Mouse (Mus musculus) myocyte (in vitro differentiated cells): ENCODE results near the gene Frs2. TPM values are rescaled to one million over a fixed set of nuclear protein-coding genes. Genes with fewer than 3 reads are reported as not detected.
A peak's percentile ranks its signal among the peaks of the same experiment; 100 is the strongest.

Experiments used
- H3K27me3 ChIP-seq: one replicate; pipeline ENCODE4 v1.6.1; 2011; ENCODE audit not compliant: control insufficient read depth, insufficient read depth, insufficient read length
- H3K36me3 ChIP-seq: one replicate; pipeline ENCODE4 v1.6.1; 2011; ENCODE audit not compliant: control insufficient read depth, insufficient read depth
- H3K4me2 ChIP-seq: one replicate; pipeline ENCODE4 v1.6.1; 2011; ENCODE audit warnings: low read depth, control low read depth
- H3K4me3 ChIP-seq: one replicate; pipeline ENCODE4 v1.5.1; 2011; ENCODE audit warnings: mild to moderate bottlenecking, control low read depth, moderate library complexity
- H3K79me2 ChIP-seq: one replicate; pipeline ENCODE4 v1.6.1; 2011; ENCODE audit not compliant: control insufficient read depth, insufficient read depth
- H3ac ChIP-seq: one replicate; pipeline ENCODE4 v1.6.1; 2011; ENCODE audit not compliant: control insufficient read depth, insufficient read length
- CEBPB ChIP-seq: IDR thresholded peaks from 2 replicates; pipeline ENCODE4 v1.6.1; 2011; ENCODE audit warnings: mild to moderate bottlenecking, moderate library complexity; ENCODE audit not compliant: poor library complexity, insufficient read depth, severe bottlenecking
- E2F4 ChIP-seq: IDR thresholded peaks from one replicate; pipeline ENCODE4 v1.6.1; 2011; ENCODE audit warnings: mild to moderate bottlenecking, control low read depth, moderate library complexity; ENCODE audit not compliant: insufficient read depth
- MAX ChIP-seq: IDR thresholded peaks from one replicate; pipeline ENCODE4 v1.6.1; 2011; ENCODE audit warnings: low read depth, mild to moderate bottlenecking, control low read depth
- MYOD1 ChIP-seq, 3 experiments: IDR thresholded peaks; one replicate each; pipeline ENCODE4 v1.6.1; 2011; ENCODE audit warnings: control low read depth in 2 of 3, low read depth in 2 of 3, mild to moderate bottlenecking in 2 of 3, moderate library complexity in 1 of 3; ENCODE audit not compliant: insufficient read length in 2 of 3, control insufficient read depth in 1 of 3
- MYOG ChIP-seq, 3 experiments: IDR thresholded peaks; one replicate each; pipeline ENCODE4 v1.6.1; 2011; ENCODE audit warnings: control low read depth in 2 of 3, low read depth in 2 of 3, mild to moderate bottlenecking in 2 of 3; ENCODE audit not compliant: insufficient read length in 2 of 3, control insufficient read depth in 1 of 3, insufficient read depth in 1 of 3
- POLR2A ChIP-seq: IDR thresholded peaks from one replicate; pipeline ENCODE4 v1.6.1; 2011; ENCODE audit warnings: low read depth, mild to moderate bottlenecking, control low read depth, moderate library complexity; ENCODE audit not compliant: insufficient read length
- POLR2AphosphoS2 ChIP-seq: IDR thresholded peaks from one replicate; pipeline ENCODE4 v1.6.1; 2011; ENCODE audit warnings: low read depth, control low read depth; ENCODE audit not compliant: insufficient read length
- REST ChIP-seq: IDR thresholded peaks from one replicate; pipeline ENCODE4 v1.6.1; 2011; ENCODE audit warnings: mild to moderate bottlenecking, control low read depth, moderate library complexity; ENCODE audit not compliant: insufficient read depth, insufficient read length
- SRF ChIP-seq: IDR thresholded peaks from one replicate; pipeline ENCODE4 v1.6.1; 2011; ENCODE audit warnings: low read depth; ENCODE audit not compliant: control insufficient read depth, insufficient read length
- TCF12 ChIP-seq: IDR thresholded peaks from one replicate; pipeline ENCODE4 v1.6.1; 2011; ENCODE audit warnings: mild to moderate bottlenecking, control low read depth; ENCODE audit not compliant: poor library complexity, insufficient read depth, severe bottlenecking
- TCF3 ChIP-seq: IDR thresholded peaks from one replicate; pipeline ENCODE4 v1.6.1; 2011; ENCODE audit warnings: low read depth, control low read depth; ENCODE audit not compliant: insufficient read length
- USF1 ChIP-seq: IDR thresholded peaks from one replicate; pipeline ENCODE4 v1.6.1; 2011; ENCODE audit warnings: low read depth, mild to moderate bottlenecking, control low read depth, moderate library complexity
- polyA plus RNA-seq: library from polyadenylated mRNA; unstranded; fragments of >200 nt; fragmentation: generic; extraction: Trizol; gene quantifications from one replicate; pipeline ENCODE4 v1.2.1, GENCODE M21; 2012; ENCODE audit warnings: missing spikeins

The Frs2 gene
- polyA plus RNA-seq, 1 experiment: 6.6 TPM

DNA sequence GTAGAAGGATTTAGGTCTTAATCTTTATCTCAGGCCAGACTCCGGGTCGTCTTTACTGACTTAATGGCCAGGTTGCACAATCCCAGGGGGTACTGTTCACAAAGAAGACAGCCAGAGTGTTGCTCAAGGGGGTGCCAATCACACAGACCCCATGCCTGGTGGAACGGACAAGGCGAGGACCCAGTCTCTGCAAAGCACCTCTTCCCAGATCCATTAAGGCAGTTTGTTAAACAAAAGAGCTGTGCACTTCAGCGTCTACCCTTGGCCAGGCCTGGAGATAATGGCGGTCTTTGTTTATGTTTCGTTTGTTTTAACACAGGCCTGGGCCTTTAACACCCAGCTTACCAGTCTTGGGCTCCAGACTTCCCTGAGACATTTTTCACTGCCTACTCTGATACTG is 3.9 kb upstream of the Frs2 start:
- no peaks in the 10 kb centered on the region for H3K36me3 ChIP-seq
- peaks cover 8% of the 10 kb centered on the region for H3K79me2 ChIP-seq
- H3ac ChIP-seq: no peak overlapping the region
- no peaks in the 10 kb centered on the region for H3K27me3 ChIP-seq
- no peak overlapping the region for H3K4me2 ChIP-seq
- TF ChIP-seq CEBPB (peak; percentile 41; the same call in 1 of the 2 replicates), TCF3 (no peak)
- H3K4me3 ChIP-seq: no peak overlapping the region

DNA sequence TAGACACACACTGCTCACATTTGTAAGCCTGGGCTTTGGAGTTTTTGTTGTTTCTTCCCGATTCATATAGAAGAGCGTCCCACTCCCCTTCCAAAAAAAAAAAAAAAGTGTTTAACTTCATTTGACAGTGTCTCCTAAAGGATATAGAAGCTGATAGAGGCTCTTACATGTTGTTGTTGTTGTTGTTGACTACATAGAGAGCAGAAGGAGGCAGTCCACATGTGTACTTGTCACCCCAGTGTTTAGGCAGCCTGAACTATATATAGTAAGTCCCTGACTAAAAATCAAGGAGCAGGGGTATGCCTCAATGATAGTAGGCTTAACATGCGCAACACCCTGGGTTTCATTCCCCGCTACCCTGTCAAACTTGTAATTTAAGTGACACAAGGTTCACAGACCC is 3.3 kb upstream of the Frs2 start:
- H3K27me3 ChIP-seq: no peaks in the 10 kb centered on the region
- no peak overlapping the region for H3ac ChIP-seq
- TF ChIP-seq E2F4: no peak
- H3K36me3 ChIP-seq: no peaks in the 10 kb centered on the region
- peaks cover 14% of the 10 kb centered on the region for H3K79me2 ChIP-seq
- peak overlapping the region; percentile 85 for H3K4me2 ChIP-seq
- H3K4me3 ChIP-seq: peak overlapping the region; percentile 57

DNA sequence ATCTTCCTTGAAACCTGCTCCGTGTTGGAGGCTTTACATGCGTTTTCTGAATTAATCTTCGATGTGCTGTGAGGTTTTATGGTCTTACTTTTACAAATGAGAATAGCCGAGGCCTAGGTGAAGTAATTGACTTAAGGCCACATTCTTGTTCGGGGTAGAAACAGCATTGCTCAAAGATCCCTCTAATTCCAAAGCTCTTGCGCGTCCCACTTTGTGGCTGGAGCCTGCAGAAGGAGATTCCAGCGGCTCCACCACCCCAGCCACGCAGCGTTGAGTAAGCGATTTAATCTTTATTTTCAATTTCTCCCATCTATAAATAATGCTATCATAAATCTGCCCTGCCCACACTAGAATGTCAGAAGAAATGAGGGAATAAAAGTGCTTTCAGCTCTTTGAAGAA is 2.9 kb upstream of the Frs2 start:
- Histone ChIP-seq H3K79me2 (peaks cover 18% of the 10 kb centered on the region), H3ac (no peak overlapping the region), H3K36me3 (no peaks in the 10 kb centered on the region), H3K4me2 (peak overlapping the region; percentile 85), H3K4me3 (peak overlapping the region; percentile 57), H3K27me3 (no peaks in the 10 kb centered on the region)
- TF ChIP-seq TCF3 (no peak), SRF (no peak), CEBPB (peak; percentile 72), TCF12 (no peak), POLR2AphosphoS2 (no peak)

DNA sequence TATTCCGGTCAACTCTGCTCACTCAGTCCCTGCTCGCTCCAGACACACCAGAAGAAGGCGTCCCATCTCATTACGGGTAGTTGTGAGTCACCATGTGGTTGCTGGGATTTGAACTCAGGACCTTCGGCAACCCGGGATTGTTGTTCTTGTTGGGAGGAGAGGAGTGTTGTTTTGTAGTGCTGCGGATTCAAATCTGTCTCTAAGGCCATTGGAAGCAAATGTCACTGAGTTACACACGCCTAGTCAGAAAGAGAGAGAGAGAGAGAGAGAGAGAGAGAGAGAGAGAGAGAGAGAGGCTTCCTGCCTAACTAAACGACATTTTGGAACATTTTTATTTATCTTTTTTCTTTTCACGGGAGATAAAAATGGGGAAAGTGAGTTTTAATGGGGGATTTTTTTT is 2.4 kb upstream of the Frs2 start:
- Histone ChIP-seq H3ac (no peak overlapping the region), H3K79me2 (peaks cover 23% of the 10 kb centered on the region), H3K27me3 (no peaks in the 10 kb centered on the region), H3K4me3 (peak overlapping the region; percentile 57), H3K36me3 (no peaks in the 10 kb centered on the region), H3K4me2 (peak overlapping the region; percentile 85)
- TF ChIP-seq MAX (no peak), USF1 (no peak), MYOD1 (IDR thresholded peaks at IDR 0.05; ENCODE audit: control insufficient read depth in 1 of 3, insufficient read length in 2 of 3, low read depth in 2 of 3) (no peak), TCF12 (no peak), E2F4 (no peak), CEBPB (no peak), POLR2A (no peak), MYOG (IDR thresholded peaks at IDR 0.05; ENCODE audit: control insufficient read depth in 1 of 3, insufficient read depth in 1 of 3, insufficient read length in 2 of 3, low read depth in 2 of 3) (no peak), SRF (no peak), REST (no peak), TCF3 (no peak), POLR2AphosphoS2 (no peak)

DNA sequence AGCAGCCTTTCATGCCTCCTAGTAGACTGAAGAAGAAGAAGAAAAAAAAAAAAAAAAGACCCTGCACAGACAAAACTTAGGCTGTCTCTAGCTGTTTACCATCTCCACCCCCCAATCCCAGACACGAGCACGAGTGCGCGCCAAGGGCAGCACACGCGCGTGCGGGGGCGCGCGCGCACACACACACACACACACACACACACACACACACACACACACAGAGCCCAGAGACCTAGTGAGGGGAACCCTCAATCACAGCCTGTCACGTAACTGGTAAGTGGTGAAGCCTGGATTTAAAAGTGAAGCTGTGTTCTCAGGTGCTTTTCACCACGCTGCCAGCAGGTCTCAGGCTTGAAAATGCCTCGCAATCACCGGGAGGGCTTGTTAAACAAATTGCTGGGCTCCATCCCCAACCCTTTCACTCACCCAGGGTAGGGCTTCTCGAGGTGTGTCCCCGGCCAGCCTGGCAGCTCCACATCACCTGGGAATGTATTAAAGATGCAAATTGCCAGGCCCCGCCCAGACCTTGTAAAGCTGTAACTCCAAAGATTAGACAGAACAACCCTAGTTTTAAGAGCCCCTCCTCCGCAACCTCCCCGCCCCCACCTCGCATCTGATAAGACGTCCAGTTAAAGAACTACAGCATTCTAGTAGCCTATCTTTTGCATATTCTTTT is 1.7 kb upstream of the Frs2 start:
- peak overlapping the region; percentile 57 for H3K4me3 ChIP-seq
- H3K4me2 ChIP-seq: peak overlapping the region; percentile 85
- no peak overlapping the region for H3ac ChIP-seq
- H3K36me3 ChIP-seq: no peaks in the 10 kb centered on the region
- TF ChIP-seq POLR2AphosphoS2 (no peak), SRF (no peak)
- no peaks in the 10 kb centered on the region for H3K27me3 ChIP-seq
- peaks cover 30% of the 10 kb centered on the region for H3K79me2 ChIP-seq

DNA sequence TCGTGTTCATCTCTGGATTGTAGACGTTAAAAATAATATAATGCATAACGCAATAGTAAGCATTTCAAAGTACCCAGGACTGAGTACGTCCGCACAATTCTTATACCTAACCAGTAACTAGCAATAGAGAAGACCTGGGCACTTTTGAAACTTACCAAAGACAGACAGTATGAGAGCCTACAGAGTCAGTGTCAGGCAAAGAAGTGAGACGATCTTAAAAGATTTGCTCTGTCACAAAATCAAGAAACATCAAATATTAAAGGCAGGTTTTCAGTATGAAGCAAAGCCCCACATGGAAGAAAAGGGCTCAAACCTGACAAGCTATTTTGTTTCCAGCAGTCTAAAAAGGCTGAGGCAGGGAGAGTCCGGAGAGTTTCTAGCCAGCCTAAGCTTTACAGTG is 907 bp upstream of the Frs2 start:
- Histone ChIP-seq H3K36me3 (no peaks in the 10 kb centered on the region), H3K27me3 (no peaks in the 10 kb centered on the region), H3K79me2 (peaks cover 38% of the 10 kb centered on the region), H3K4me3 (peak overlapping the region; percentile 57), H3K4me2 (peak overlapping the region; percentile 85), H3ac (no peak overlapping the region)
- TF ChIP-seq TCF12 (no peak), MYOG (IDR thresholded peaks at IDR 0.05; ENCODE audit: control insufficient read depth in 1 of 3, insufficient read depth in 1 of 3, insufficient read length in 2 of 3, low read depth in 2 of 3) (no peak), MAX (no peak), SRF (no peak), CEBPB (no peak), USF1 (no peak), MYOD1 (IDR thresholded peaks at IDR 0.05; ENCODE audit: control insufficient read depth in 1 of 3, insufficient read length in 2 of 3, low read depth in 2 of 3) (no peak), E2F4 (no peak), POLR2A (no peak), POLR2AphosphoS2 (no peak), TCF3 (no peak), REST (no peak)
